Mouse (Mus musculus): ENCODE measurements at regions not wholly inside any gene's neighbourhood (a gene's known extent, or its start where the extent isn't known, plus 50 kb on each side); places are given as distances from the start of the nearest gene placed in this dataset.

- TF ChIP-seq CTCF (IDR thresholded peaks at IDR 0.05; ENCODE audit: low read depth), result peak; percentile 53
- no peak for TF ChIP-seq EP300 (optimal IDR thresholded peaks at IDR 0.05)
These were observed 82.9 kb downstream of the 4933402N22Rik start for GRCm38 (mm10) chr5:12000777-12001176.

Data from stomach, postnatal 0 days (tissue).